Mouse (Mus musculus) lung, postnatal 25 days (tissue): Measurements from ENCODE around the gene Kcnip4.

Experiments
- DNase-seq: peaks from one replicate; pipeline ENCODE4 v3.0.0; 2022; ENCODE audit warnings: low spot score

Kcnip4 gene

GRCm38 (mm10) chr5:49352061-49352460 lies 172.6 kb downstream of the Kcnip4 start:
- DNase-seq = no peak

DNA sequence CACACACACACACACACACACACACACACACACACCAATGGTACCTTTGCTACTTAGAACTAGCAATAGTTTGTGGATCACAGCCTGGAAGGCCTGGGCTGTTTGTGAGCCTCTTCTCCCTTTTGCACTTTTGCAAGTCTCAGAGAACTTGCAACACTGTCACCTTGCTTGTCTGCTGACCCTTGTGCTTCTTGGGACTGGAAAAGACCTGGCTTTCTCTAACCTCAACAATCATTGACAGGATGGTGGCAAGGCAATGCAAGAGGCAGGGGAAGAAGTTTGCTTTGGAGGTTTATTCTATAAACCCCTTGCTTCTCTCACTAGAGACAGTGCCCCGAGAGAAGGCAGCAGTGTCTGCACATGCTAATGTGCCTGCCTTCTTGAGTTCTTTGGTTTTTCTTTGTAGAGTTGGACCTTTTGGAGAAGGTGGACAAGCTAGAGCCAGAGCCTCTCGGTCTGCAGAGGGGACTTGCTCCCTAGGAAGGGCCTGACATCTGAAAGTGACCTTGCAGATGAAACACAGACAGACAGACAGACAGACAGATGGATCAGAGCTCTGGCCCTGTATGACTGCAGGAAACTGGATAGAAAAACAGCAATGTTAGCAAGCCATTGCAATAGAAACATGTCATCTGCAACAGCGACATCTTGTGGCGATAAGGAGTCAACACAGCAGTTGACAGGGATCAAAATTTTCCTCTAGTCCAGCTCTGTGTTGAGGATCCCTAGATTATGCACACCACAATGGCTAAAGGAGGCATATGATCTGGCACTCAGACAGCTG lies 174.4 kb downstream of the Kcnip4 start:
- peak; percentile 12 for DNase-seq

DNA sequence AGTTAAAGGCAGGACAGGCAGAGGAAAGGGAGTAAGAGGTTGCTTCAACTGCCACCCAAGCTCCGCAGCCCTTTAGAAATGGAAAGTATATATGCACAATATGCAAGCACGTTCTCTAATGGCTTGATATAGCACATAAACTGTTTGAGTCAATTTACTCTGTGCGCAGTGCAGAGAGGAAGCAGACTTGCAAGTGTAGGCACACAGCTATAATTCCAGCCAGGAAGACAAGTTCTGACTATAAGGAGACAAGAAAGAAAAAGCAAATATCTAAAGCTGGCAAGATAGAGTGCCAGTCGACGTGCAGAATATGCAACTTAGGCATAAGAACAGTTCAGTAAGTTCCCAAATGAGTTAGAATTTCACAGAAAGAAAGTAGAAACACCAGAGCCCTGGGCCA lies 175.2 kb downstream of the Kcnip4 start:
- DNase-seq = no peak

DNA sequence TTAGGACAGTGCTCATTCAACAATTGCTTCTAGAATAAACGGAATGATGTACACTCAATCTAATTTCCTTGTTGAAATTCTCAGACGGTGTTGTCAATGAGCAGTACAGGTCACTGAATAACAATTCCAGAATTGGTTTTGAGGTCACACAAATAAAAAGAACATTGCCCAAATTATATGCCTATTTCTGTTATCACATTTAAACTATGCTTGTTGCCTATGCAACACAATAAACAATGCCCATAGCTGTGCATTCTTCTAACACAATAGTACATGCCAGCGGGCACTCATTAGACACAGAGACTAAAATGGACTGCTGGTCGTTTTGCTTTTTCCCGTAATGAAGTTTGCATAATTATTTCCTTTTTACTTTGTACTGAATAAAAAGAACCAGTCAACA lies 176.2 kb downstream of the Kcnip4 start:
- DNase-seq = no peak

- no peak for DNase-seq
Observed at GRCm38 (mm10) chr5:49344606-49345005, 180.1 kb downstream of the Kcnip4 start.

DNA sequence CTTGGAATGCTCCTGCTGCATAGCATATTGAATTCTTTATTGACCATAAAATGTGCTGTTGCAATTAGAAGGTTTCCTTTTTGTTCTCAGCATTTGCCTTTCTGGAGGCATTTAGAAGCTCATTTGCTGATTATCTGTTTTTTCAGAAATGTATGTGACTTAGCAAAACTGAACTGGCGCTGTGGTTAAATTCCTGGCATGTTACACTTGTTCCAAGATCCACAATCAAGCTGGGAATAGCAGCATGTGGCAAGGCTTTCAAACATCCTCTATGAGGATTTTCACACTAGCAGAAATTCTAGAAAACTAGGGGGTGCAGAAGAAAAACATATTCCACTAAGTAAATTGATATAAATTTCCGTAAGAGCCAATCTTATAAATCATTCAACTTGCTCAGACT lies 187.5 kb downstream of the Kcnip4 start:
- no peak for DNase-seq

- no peak for DNase-seq
Observed at GRCm38 (mm10) chr5:49333063-49333462, 191.6 kb downstream of the Kcnip4 start.

GRCm38 (mm10) chr5:49329023-49329422 lies 195.7 kb downstream of the Kcnip4 start:
- DNase-seq = no peak

GRCm38 (mm10) chr5:49318661-49319060 lies 206.0 kb downstream of the Kcnip4 start:
- no peak for DNase-seq

DNA sequence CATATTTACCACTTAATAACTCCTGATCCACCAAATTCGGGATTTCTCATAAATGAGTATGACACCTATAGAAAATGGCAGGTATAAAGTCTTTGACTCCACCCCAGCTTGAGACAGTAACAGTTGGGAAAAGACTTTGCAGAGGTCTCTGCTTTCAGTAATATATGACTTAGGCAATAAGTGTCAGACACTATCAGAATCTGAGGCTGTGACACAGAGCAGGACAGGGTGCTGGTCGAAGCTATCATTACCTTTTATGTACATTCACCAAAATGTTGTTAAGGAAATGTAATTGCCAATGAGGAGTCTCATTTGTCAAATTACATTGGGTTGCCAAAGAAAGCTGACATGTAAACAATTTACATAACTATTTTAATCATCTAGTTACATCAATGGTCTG lies 206.8 kb downstream of the Kcnip4 start:
- no peak for DNase-seq

DNA sequence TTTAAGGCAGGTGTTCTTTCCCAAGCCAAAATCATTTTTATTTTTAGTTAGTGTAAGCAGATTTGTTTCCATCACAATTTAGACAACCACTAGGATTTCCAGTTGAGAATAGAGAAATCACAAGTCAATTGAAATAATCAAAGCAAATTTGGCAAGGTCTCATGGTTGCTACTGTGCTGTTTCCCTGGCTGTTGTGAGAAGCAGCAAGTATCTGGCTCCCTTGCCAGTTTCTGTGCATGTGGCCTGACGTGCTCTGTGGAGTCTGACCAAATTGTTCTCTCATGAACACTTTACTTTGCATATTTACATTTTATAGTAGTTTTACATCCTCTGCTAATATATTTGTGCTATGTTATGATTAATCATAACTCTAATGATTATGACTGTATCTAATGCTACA lies 217.9 kb downstream of the Kcnip4 start:
- no peak for DNase-seq

DNA sequence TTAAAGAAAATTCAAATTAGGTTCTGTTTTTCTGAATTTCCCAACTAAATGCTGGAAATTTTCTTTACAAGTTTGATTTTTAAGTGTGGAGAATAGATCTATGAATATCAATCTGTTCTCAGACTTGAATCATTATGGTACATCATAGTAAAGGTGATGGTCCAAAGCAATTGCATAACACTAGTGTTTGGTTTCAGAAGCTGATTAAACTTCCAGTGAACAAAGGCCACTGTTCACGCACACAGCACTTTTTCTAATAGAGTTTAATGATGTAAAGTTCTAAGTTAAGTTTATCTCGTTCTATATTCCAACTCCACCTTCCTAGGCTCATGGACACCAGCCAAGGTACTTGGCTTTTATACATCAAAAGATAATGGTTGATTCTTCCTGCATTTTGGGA lies 219.4 kb downstream of the Kcnip4 start:
- no peak for DNase-seq

GRCm38 (mm10) chr5:49298654-49299053 lies 226.1 kb downstream of the Kcnip4 start:
- no peak for DNase-seq

- no peak for DNase-seq
Observed at GRCm38 (mm10) chr5:49292421-49292820, 232.3 kb downstream of the Kcnip4 start.

DNA sequence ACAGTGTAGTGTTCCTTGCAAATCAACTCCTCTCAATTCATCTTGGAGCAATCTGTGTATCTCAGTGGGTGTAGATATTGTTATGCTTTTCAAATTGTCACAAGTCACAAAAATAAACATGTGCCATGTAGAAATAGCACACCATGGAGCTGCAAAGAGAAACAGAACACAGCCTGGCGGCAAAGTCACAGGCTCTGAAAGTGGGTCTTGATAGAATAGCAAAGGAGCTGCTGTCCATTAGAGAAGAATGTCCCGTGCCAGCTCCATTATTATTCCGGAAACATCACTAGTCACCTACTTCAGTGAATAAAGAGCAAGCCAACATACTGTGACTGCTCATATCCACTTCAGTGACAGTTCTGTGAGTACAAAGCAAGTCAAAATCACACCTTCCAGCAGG lies 232.9 kb downstream of the Kcnip4 start:
- no peak for DNase-seq

- DNase-seq = no peak
Observed at GRCm38 (mm10) chr5:49285455-49286135, 239.1 kb downstream of the Kcnip4 start.

GRCm38 (mm10) chr5:49284776-49285175 lies 239.9 kb downstream of the Kcnip4 start:
- no peak for DNase-seq

GRCm38 (mm10) chr5:49283403-49283802 lies 241.3 kb downstream of the Kcnip4 start:
- DNase-seq = no peak

GRCm38 (mm10) chr5:49271864-49272263 lies 252.8 kb downstream of the Kcnip4 start:
- no peak for DNase-seq

- no peak for DNase-seq
Observed at GRCm38 (mm10) chr5:49268807-49269206, 255.9 kb downstream of the Kcnip4 start.

GRCm38 (mm10) chr5:49259356-49259755 lies 265.4 kb downstream of the Kcnip4 start:
- no peak for DNase-seq

GRCm38 (mm10) chr5:49256850-49257249 lies 267.9 kb downstream of the Kcnip4 start:
- DNase-seq = no peak

- no peak for DNase-seq
Observed at GRCm38 (mm10) chr5:49255983-49256382, 268.7 kb downstream of the Kcnip4 start.

GRCm38 (mm10) chr5:49247081-49247480 lies 277.6 kb downstream of the Kcnip4 start:
- DNase-seq = no peak
